Mouse (Mus musculus) intestine, embryonic 15.5 days (tissue): ENCODE data around the gene Rem1. TPM values are rescaled to one million over a fixed set of nuclear protein-coding genes. Genes with fewer than 3 reads are reported as not detected.

Experiments used
- ATAC-seq: fragments of 200-750 bp; cut with Nextera tagmentation; 2 replicates; pipeline ENCODE4 v1.8.0; 2017; ENCODE audit warnings: moderate TSS enrichment, moderate library complexity
- H3K27ac ChIP-seq: fragments of 300-500 bp; sonication (generic); 2 replicates; pipeline ENCODE4 v1.5.1; 2015; ENCODE audit warnings: mild to moderate bottlenecking, inconsistent platforms
- H3K27me3 ChIP-seq: fragments of 300-500 bp; sonication (generic); replicated peaks from 2 replicates; pipeline ENCODE4 v1.6.1; 2015; ENCODE audit warnings: inconsistent platforms
- H3K36me3 ChIP-seq: fragments of 300-500 bp; sonication (generic); 2 replicates; pipeline ENCODE4 v1.6.1; 2015; ENCODE audit warnings: inconsistent platforms
- H3K4me1 ChIP-seq: fragments of 300-500 bp; sonication (generic); replicated peaks from 2 replicates; pipeline ENCODE4 v1.6.1; 2015; ENCODE audit warnings: inconsistent platforms
- H3K4me2 ChIP-seq: fragments of 300-500 bp; sonication (generic); replicated peaks from 2 replicates; pipeline ENCODE4 v1.6.1; 2015; ENCODE audit warnings: mild to moderate bottlenecking, inconsistent platforms
- H3K4me3 ChIP-seq: fragments of 300-500 bp; sonication (generic); replicated peaks from 2 replicates; pipeline ENCODE4 v1.5.1; 2015; ENCODE audit warnings: inconsistent platforms
- H3K9ac ChIP-seq: fragments of 300-500 bp; sonication (generic); 2 replicates; pipeline ENCODE4 v1.6.1; 2015; ENCODE audit warnings: inconsistent platforms
- H3K9me3 ChIP-seq: fragments of 300-500 bp; sonication (generic); 2 replicates; pipeline ENCODE4 v1.6.1; 2016; ENCODE audit warnings: inconsistent platforms
- WGBS: fragments of 180-500 bp; shearing (Covaris S2); methylation state at CpG from one replicate; pipeline ENCODE4 v1.1.7; 2015; 5-methylcytosine and 5-hydroxymethylcytosine counted together
- polyA plus RNA-seq: library from polyadenylated mRNA; unstranded; fragments of >200 nt; fragmentation: Nextera tagmentation; extraction: Ambion mirVana; gene quantifications from 2 replicates; pipeline ENCODE4 v1.2.1, GENCODE M21; 2015

Gene Rem1
- polyA plus RNA-seq, 1 experiment from 2014 or later: 10.0 TPM

DNA sequence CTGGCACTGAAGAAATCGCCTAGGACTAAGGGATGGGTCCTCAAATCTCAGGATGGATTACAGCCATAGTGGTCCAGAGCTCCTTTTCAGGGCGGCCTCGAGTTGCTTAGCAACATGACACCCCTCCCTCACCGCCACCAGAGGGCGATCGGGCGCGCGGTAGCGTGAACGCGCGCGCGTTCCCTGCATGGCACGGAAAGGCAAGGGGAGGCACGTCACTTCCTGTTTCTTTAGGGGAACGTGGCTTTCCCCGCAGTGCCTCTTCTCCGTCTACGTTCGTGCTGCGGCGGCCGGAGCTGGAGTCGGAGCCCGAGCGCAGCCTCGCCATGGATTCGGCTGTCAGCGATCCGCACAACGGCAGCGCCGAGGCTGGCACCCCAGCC, 42.5 kb downstream of the Rem1 start, which contains the start of gene H13:
H13 (plus strand) TSS at position 206 of the 383 bp plus-strand sequence.
- H3K36me3 ChIP-seq: no peaks in the 10 kb centered on the region
- peak within 1 kb of the TSS; percentile 94 for H3K27ac ChIP-seq
- whole genome bisulfite sequencing: 0% methylated on average over 35 of the region's 35 CpGs
- peak within 1 kb of the TSS; percentile 89 for H3K9ac ChIP-seq
- peak within 1 kb of the TSS; percentile 86 for H3K4me3 ChIP-seq
- peak; percentile 87 for ATAC-seq
- peak within 1 kb of the TSS; percentile 60 for H3K4me2 ChIP-seq
- H3K9me3 ChIP-seq: no peaks in the 10 kb centered on the region
- no peaks in the 10 kb centered on the region for H3K27me3 ChIP-seq
- peaks cover 28% of the 10 kb centered on the region for H3K4me1 ChIP-seq

GRCm38 (mm10) chr2:152669639-152670484, 43.1 kb downstream of the Rem1 start:
- Histone ChIP-seq H3K4me3 (peak overlapping the region; percentile 86), H3K27ac (peak overlapping the region; percentile 94), H3K9me3 (no peaks in the 10 kb centered on the region), H3K36me3 (no peaks in the 10 kb centered on the region), H3K4me2 (peak overlapping the region; percentile 60), H3K4me1 (peaks cover 28% of the 10 kb centered on the region), H3K27me3 (no peaks in the 10 kb centered on the region), H3K9ac (peak overlapping the region; percentile 89)
- under 1% methylated on average over 46 of the region's 46 CpGs for WGBS
- peak; percentile 80 for ATAC-seq

DNA sequence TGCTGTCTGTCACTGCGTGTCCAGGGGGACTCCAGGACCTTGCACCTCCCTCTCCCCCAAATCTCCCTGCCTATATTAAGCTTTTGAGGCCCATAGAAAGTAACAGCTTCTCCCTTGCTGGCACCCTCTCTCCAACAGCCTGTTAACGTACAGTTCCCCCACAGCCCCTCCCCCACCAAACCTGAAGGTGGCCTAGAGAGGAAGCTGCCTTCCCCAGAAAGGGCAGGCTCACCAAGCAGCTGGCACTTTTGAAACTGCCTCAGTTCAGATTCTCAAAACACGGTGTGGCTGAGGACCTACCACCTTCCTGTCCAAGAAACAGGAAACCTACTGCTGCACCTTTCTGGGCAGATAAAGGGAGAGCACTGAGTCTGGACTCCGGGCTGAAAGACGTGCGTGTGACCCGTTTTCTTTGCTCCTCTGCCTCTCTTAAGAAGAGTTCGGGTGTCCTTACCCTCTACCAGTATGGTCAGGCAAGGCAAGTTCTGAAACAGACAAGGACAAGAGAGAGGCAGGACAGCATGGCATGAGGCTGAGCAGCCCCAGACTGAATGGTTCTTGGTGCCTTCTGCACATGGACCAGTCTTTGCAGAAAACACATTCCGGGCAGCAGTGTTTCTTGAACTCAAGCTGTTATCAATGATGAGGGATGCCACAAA, 44.4 kb downstream of the Rem1 start:
- 49% methylated on average over 9 of the region's 9 CpGs for whole genome bisulfite sequencing
- H3K4me3 ChIP-seq: peak overlapping the region; percentile 86
- peaks cover 28% of the 10 kb centered on the region for H3K4me1 ChIP-seq
- peak overlapping the region; percentile 60 for H3K4me2 ChIP-seq
- no peak; the same call in 1 of the 2 replicates for ATAC-seq
- peaks cover 6% of the 10 kb centered on the region; the same call in 1 of the 2 replicates for H3K36me3 ChIP-seq
- no peaks in the 10 kb centered on the region for H3K27me3 ChIP-seq
- no peak overlapping the region for H3K27ac ChIP-seq
- H3K9me3 ChIP-seq: no peaks in the 10 kb centered on the region
- H3K9ac ChIP-seq: peak overlapping the region; percentile 89

DNA sequence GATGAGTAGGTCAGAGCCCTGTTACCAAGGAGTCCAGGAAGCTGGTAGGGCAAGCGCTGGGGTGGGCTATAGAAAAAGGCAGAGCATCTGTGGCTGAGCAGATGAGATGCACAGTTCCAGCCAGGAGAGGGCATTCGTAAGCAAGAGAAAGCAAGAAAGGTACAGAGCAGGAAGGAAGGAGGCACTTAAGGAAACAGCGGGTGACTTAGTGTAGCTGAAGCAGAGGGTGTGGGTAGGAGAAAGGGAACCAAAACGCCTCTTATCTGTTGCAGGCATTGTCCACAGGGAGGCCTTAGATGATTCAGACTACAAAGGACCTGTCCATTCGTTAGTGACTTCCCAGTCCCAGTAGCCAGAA, 44.9 kb downstream of the Rem1 start:
- H3K9me3 ChIP-seq: no peaks in the 10 kb centered on the region
- H3K9ac ChIP-seq: peak overlapping the region; percentile 89
- H3K36me3 ChIP-seq: peaks cover 9% of the 10 kb centered on the region; the same call in 1 of the 2 replicates
- peaks cover 28% of the 10 kb centered on the region for H3K4me1 ChIP-seq
- WGBS: 19% methylated on average over 5 of the region's 5 CpGs
- peak; percentile 23 for ATAC-seq
- peak overlapping the region; percentile 60 for H3K4me2 ChIP-seq
- peak overlapping the region; percentile 86 for H3K4me3 ChIP-seq
- H3K27ac ChIP-seq: no peak overlapping the region
- H3K27me3 ChIP-seq: no peaks in the 10 kb centered on the region

- WGBS: 83% methylated on average over 12 of the region's 12 CpGs
Observed at GRCm38 (mm10) chr2:152672166-152672565, 45.4 kb downstream of the Rem1 start.

DNA sequence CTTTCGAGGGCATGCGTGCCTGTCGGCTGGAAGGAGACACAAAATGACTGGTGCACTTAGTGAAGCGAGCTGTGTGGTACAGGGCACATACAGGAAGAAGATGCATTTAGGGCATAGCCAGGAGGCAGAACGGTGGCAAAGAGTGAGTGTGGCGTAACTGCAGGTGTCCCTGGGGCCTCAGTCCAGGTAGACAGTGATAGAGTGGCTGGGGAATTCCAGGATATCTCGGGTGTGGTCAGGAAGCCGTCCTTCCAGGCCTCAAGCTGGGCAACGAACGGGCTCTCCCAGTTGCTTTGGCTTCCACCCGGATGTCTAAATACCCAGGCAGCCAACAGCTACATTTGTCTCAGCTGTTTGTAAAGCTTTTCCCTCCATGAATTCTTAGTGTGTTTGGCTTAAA, 47.4 kb downstream of the Rem1 start:
- Histone ChIP-seq H3K27ac (no peak overlapping the region), H3K4me3 (no peak overlapping the region), H3K9ac (no peak overlapping the region), H3K4me2 (no peak overlapping the region), H3K9me3 (no peaks in the 10 kb centered on the region), H3K27me3 (no peaks in the 10 kb centered on the region), H3K36me3 (peaks cover 19% of the 10 kb centered on the region), H3K4me1 (peaks cover 28% of the 10 kb centered on the region)
- WGBS: 66% methylated on average over 11 of the region's 11 CpGs
- ATAC-seq: no peak

More at GRCm38 (mm10) chr2:152672166-152672565, 45.4 kb downstream of the Rem1 start:
- Histone ChIP-seq H3K27me3 (no peaks in the 10 kb centered on the region), H3K4me1 (peaks cover 28% of the 10 kb centered on the region), H3K9me3 (no peaks in the 10 kb centered on the region), H3K27ac (no peak overlapping the region), H3K4me3 (no peak overlapping the region), H3K9ac (peak overlapping the region; percentile 89; the same call in 1 of the 2 replicates), H3K36me3 (peaks cover 13% of the 10 kb centered on the region; the same call in 1 of the 2 replicates), H3K4me2 (peak overlapping the region; percentile 60)
- ATAC-seq: no peak

- Histone ChIP-seq H3K36me3 (peaks cover 25% of the 10 kb centered on the region), H3K9ac (no peak overlapping the region), H3K4me3 (no peak overlapping the region), H3K4me1 (peaks cover 28% of the 10 kb centered on the region), H3K9me3 (no peaks in the 10 kb centered on the region), H3K27me3 (no peaks in the 10 kb centered on the region), H3K4me2 (no peak overlapping the region), H3K27ac (no peak overlapping the region)
- WGBS: 77% methylated on average over 13 of the region's 13 CpGs
- no peak for ATAC-seq
Observed at GRCm38 (mm10) chr2:152675252-152675791, 48.6 kb downstream of the Rem1 start.

- peaks cover 46% of the 10 kb centered on the region for H3K36me3 ChIP-seq
- H3K27me3 ChIP-seq: no peaks in the 10 kb centered on the region
- no peak overlapping the region for H3K27ac ChIP-seq
- no peak overlapping the region for H3K4me3 ChIP-seq
- WGBS: 52% methylated on average over 3 of the region's 3 CpGs
- no peak overlapping the region for H3K4me2 ChIP-seq
- no peak overlapping the region; the same call in 1 of the 2 replicates for H3K9ac ChIP-seq
- no peak for ATAC-seq
- peaks cover 4% of the 10 kb centered on the region for H3K4me1 ChIP-seq
- H3K9me3 ChIP-seq: no peaks in the 10 kb centered on the region
Observed at GRCm38 (mm10) chr2:152678302-152678701, 51.6 kb downstream of the Rem1 start.

DNA sequence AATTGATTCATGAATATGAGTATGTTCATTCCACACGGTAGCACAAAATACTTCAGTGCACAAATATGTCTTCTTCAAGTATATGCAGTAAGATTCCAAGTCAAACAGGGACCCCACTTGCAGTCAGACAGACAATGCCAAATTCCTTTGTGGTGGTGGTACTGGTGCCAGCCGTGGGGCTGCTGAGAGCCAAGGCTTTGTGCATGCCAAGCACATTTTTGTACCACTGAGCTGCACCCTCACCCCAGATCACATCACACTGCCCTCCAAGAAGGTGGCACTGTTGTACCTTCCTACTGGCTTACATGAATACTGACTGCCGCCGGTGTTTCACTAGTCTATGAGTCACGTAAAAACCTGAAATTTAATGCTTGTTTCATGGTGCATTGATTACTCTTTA, 52.2 kb downstream of the Rem1 start:
- peaks cover 4% of the 10 kb centered on the region for H3K4me1 ChIP-seq
- H3K9ac ChIP-seq: no peak overlapping the region
- H3K36me3 ChIP-seq: peaks cover 50% of the 10 kb centered on the region
- H3K9me3 ChIP-seq: no peaks in the 10 kb centered on the region
- H3K27me3 ChIP-seq: no peaks in the 10 kb centered on the region
- no peak overlapping the region for H3K27ac ChIP-seq
- WGBS: 89% methylated on average over 5 of the region's 5 CpGs
- no peak overlapping the region for H3K4me3 ChIP-seq
- no peak for ATAC-seq
- H3K4me2 ChIP-seq: no peak overlapping the region

- no peak for ATAC-seq
- 91% methylated on average over 8 of the region's 8 CpGs for WGBS
- no peak overlapping the region for H3K4me3 ChIP-seq
- no peaks in the 10 kb centered on the region for H3K4me1 ChIP-seq
- no peak overlapping the region for H3K9ac ChIP-seq
- H3K9me3 ChIP-seq: no peaks in the 10 kb centered on the region
- H3K27ac ChIP-seq: no peak overlapping the region
- peaks cover 59% of the 10 kb centered on the region for H3K36me3 ChIP-seq
- no peak overlapping the region for H3K4me2 ChIP-seq
- no peaks in the 10 kb centered on the region for H3K27me3 ChIP-seq
Observed at GRCm38 (mm10) chr2:152679701-152680355, 53.1 kb downstream of the Rem1 start.

DNA sequence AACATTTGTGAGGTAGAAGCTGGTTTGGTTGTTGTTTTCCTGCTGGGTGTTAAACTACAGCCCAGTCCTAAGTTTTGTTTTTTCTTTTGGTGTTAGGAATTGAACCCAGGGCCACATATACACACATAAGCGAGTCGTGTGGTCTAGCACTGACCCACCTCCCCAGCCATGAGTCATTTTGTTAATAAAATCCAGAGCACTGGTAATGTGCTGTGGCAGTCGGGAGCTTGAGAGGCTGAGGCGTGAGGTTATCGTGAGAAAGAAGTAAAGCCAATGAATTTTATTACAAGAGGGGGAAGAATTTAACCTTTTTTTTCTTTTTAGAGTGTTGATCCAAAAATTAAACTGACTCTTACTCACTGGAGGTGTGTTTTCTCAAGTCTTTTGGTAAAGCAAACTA, 56.3 kb downstream of the Rem1 start:
- no peak for ATAC-seq

More for the DNA sequence above, 56.3 kb downstream of the Rem1 start:
- Histone ChIP-seq H3K36me3 (peaks cover 73% of the 10 kb centered on the region), H3K4me3 (no peak overlapping the region), H3K4me1 (no peaks in the 10 kb centered on the region), H3K27me3 (no peaks in the 10 kb centered on the region), H3K9ac (no peak overlapping the region), H3K4me2 (no peak overlapping the region), H3K27ac (no peak overlapping the region), H3K9me3 (no peaks in the 10 kb centered on the region)
- 87% methylated on average over 5 of the region's 5 CpGs for WGBS
